Mouse (Mus musculus) ES-Bruce4 (cell line): ENCODE measurements at regions not wholly inside any gene's neighbourhood (a gene's known extent, or its start where the extent isn't known, plus 50 kb on each side); places are given as distances from the start of the nearest gene placed in this dataset.

Experiments
- H3K27ac ChIP-seq: 2 replicates; pipeline ENCODE4 v1.5.1; 2012; ENCODE audit warnings: low read length, inconsistent platforms; ENCODE audit not compliant: insufficient read depth
- H3K27me3 ChIP-seq: 2 replicates; pipeline ENCODE4 v1.6.1; 2012; ENCODE audit warnings: mild to moderate bottlenecking, low read length, inconsistent platforms; ENCODE audit not compliant: control insufficient read depth, poor library complexity, insufficient read depth, severe bottlenecking
- H3K36me3 ChIP-seq: 2 replicates; pipeline ENCODE4 v1.6.1; 2012; ENCODE audit warnings: inconsistent platforms, mild to moderate bottlenecking, low read length, moderate library complexity; ENCODE audit not compliant: control insufficient read depth, poor library complexity, insufficient read depth, severe bottlenecking
- H3K4me1 ChIP-seq: one replicate; pipeline ENCODE4 v1.8.1; 2011; ENCODE audit warnings: low read length; ENCODE audit not compliant: control insufficient read depth, insufficient read depth
- H3K4me3 ChIP-seq: 2 replicates; pipeline ENCODE4 v1.5.1; 2011; ENCODE audit warnings: low read depth, mild to moderate bottlenecking, low read length
- H3K9ac ChIP-seq: 2 replicates; pipeline ENCODE4 v1.6.1; 2012; ENCODE audit warnings: low read depth, mild to moderate bottlenecking, inconsistent platforms; ENCODE audit not compliant: poor library complexity, severe bottlenecking
- H3K9me3 ChIP-seq: replicated peaks from 2 replicates; pipeline ENCODE4 v1.6.1; 2012; ENCODE audit warnings: mild to moderate bottlenecking, low read length, inconsistent platforms; ENCODE audit not compliant: control insufficient read depth, poor library complexity, insufficient read depth, severe bottlenecking
- CTCF ChIP-seq: IDR thresholded peaks from one replicate; pipeline ENCODE4 v1.8.1; 2011; ENCODE audit warnings: low read depth, low read length
- EP300 ChIP-seq: IDR thresholded peaks from 2 replicates; pipeline ENCODE4 v1.6.1; 2011; ENCODE audit warnings: low read depth, low read length; ENCODE audit not compliant: insufficient read depth
- POLR2A ChIP-seq: IDR thresholded peaks from one replicate; pipeline ENCODE4 v1.8.1; 2011; ENCODE audit warnings: low read length; ENCODE audit not compliant: insufficient read depth

- no peak overlapping the region for H3K27ac ChIP-seq
- no peak overlapping the region for H3K9ac ChIP-seq
- no peak for TF ChIP-seq POLR2A
- H3K9me3 ChIP-seq: no peaks in the 10 kb centered on the region
- no peaks in the 10 kb centered on the region for H3K36me3 ChIP-seq
- H3K27me3 ChIP-seq: no peaks in the 10 kb centered on the region
- H3K4me1 ChIP-seq: no peaks in the 10 kb centered on the region
- no peak overlapping the region for H3K4me3 ChIP-seq
Measured at GRCm38 (mm10) chr6:134335711-134336110, 60.4 kb upstream of the Bcl2l14 start.

- Histone ChIP-seq H3K9me3 (no peaks in the 10 kb centered on the region), H3K9ac (no peak overlapping the region), H3K27me3 (no peaks in the 10 kb centered on the region; the same call in 1 of the 2 replicates), H3K4me3 (no peak overlapping the region), H3K36me3 (no peaks in the 10 kb centered on the region), H3K4me1 (no peaks in the 10 kb centered on the region), H3K27ac (no peak overlapping the region)
- TF ChIP-seq EP300: no peak
- no peak for TF ChIP-seq CTCF
- no peak for TF ChIP-seq POLR2A
Measured at GRCm38 (mm10) chr6:134342796-134343605, 53.1 kb upstream of the Bcl2l14 start.

GRCm38 (mm10) chr6:134343606-134343901 is 52.6 kb upstream of the Bcl2l14 start:
- H3K4me1 ChIP-seq: no peaks in the 10 kb centered on the region
- no peak overlapping the region for H3K27ac ChIP-seq
- no peaks in the 10 kb centered on the region for H3K9me3 ChIP-seq
- no peak overlapping the region for H3K9ac ChIP-seq
- TF ChIP-seq EP300: no peak
- no peak for TF ChIP-seq CTCF
- no peak for TF ChIP-seq POLR2A
- no peak overlapping the region for H3K4me3 ChIP-seq
- no peaks in the 10 kb centered on the region; the same call in 1 of the 2 replicates for H3K27me3 ChIP-seq
- H3K36me3 ChIP-seq: no peaks in the 10 kb centered on the region
